In genomic region chr10:89344132-89344490, GRCm38 (mm10) we compare ENCODE assay signal across 8 mouse cellular contexts. TPM values are rescaled to one million over a fixed set of nuclear protein-coding genes. Genes with fewer than 3 reads are reported as not detected.
A peak's percentile ranks its signal among the peaks of the same experiment; 100 is the strongest.
DNase-seq lines count a peak whose midpoint lies in the region; ATAC-seq and TF ChIP-seq lines count a peak whose summit lies in the region.

No protein-coding gene starts in this region.

- H3K9me3 ChIP-seq in kidney, embryonic 16.5 days (ENCODE audit: low read length): no peaks in the 10 kb centered on the region
- H3K9me3 ChIP-seq in embryonic facial prominence, embryonic 15.5 days (replicated peaks): no peaks in the 10 kb centered on the region
- no peaks in the 10 kb centered on the region for H3K9me3 ChIP-seq in hindbrain, postnatal 0 days (ENCODE audit: low read length)
- no peaks in the 10 kb centered on the region for H3K9me3 ChIP-seq in midbrain, embryonic 16.5 days (replicated peaks; ENCODE audit: control insufficient read depth, low read length, poor library complexity, severe bottlenecking)

- H3K36me3 ChIP-seq in kidney, embryonic 16.5 days (ENCODE audit: insufficient read depth, low read length): no peaks in the 10 kb centered on the region
- H3K36me3 ChIP-seq in embryonic facial prominence, embryonic 15.5 days: no peaks in the 10 kb centered on the region
- no peaks in the 10 kb centered on the region for H3K36me3 ChIP-seq in hindbrain, postnatal 0 days (ENCODE audit: insufficient read depth, low read length)
- H3K36me3 ChIP-seq in midbrain, embryonic 16.5 days (ENCODE audit: control insufficient read depth, insufficient read depth, low read length): no peaks in the 10 kb centered on the region

- H3K4me2 ChIP-seq in kidney, embryonic 16.5 days (replicated peaks; ENCODE audit: low read depth, low read length): peak overlapping the region; percentile 73
- H3K4me2 ChIP-seq in embryonic facial prominence, embryonic 15.5 days (replicated peaks): peak overlapping the region; percentile 97
- peak overlapping the region; percentile 92 for H3K4me2 ChIP-seq in hindbrain, postnatal 0 days (ENCODE audit: low read depth, low read length)
- H3K4me2 ChIP-seq in midbrain, embryonic 16.5 days (ENCODE audit: low read length): peak overlapping the region; percentile 91

- peak overlapping the region; percentile 60 for H3K4me3 ChIP-seq in kidney, embryonic 16.5 days (ENCODE audit: low read length)
- peak overlapping the region; percentile 52 for H3K4me3 ChIP-seq in embryonic facial prominence, embryonic 15.5 days (replicated peaks)
- peak overlapping the region; percentile 60 for H3K4me3 ChIP-seq in hindbrain, postnatal 0 days (ENCODE audit: low read length)
- H3K4me3 ChIP-seq in midbrain, embryonic 16.5 days (ENCODE audit: low read depth, low read length): peak overlapping the region; percentile 53

- TF ChIP-seq CTCF in hindbrain, postnatal 0 days (IDR thresholded peaks at IDR 0.05; ENCODE audit: low read depth): no peak

- H3K4me1 ChIP-seq in kidney, embryonic 16.5 days (ENCODE audit: insufficient read depth, low read length): peaks cover 10% of the 10 kb centered on the region
- H3K4me1 ChIP-seq in embryonic facial prominence, embryonic 15.5 days: peaks cover 11% of the 10 kb centered on the region
- H3K4me1 ChIP-seq in hindbrain, postnatal 0 days (ENCODE audit: insufficient read depth, low read length): no peaks in the 10 kb centered on the region
- H3K4me1 ChIP-seq in midbrain, embryonic 16.5 days (ENCODE audit: control insufficient read depth, insufficient read depth, low read length): peaks cover 2% of the 10 kb centered on the region; the same call in 1 of the 2 replicates

- WGBS in kidney, embryonic 16.5 days: 19% methylated on average over 4 of the region's 4 CpGs
- WGBS in embryonic facial prominence, embryonic 15.5 days: 10% methylated on average over 4 of the region's 4 CpGs
- 20% methylated on average over 4 of the region's 4 CpGs for WGBS in hindbrain, postnatal 0 days
- 17% methylated on average over 4 of the region's 4 CpGs for WGBS in midbrain, embryonic 16.5 days

- H3K27me3 ChIP-seq in kidney, embryonic 16.5 days (ENCODE audit: insufficient read depth, low read length): peaks cover 34% of the 10 kb centered on the region
- peaks cover 35% of the 10 kb centered on the region for H3K27me3 ChIP-seq in embryonic facial prominence, embryonic 15.5 days
- peaks cover 2% of the 10 kb centered on the region; the same call in 1 of the 2 replicates for H3K27me3 ChIP-seq in hindbrain, postnatal 0 days (ENCODE audit: insufficient read depth, low read length)
- peaks cover 14% of the 10 kb centered on the region for H3K27me3 ChIP-seq in midbrain, embryonic 16.5 days (ENCODE audit: control insufficient read depth, insufficient read depth, low read depth, low read length)

- peak overlapping the region; percentile 40 for H3K9ac ChIP-seq in kidney, embryonic 16.5 days (replicated peaks; ENCODE audit: low read length)
- peak overlapping the region; percentile 18; the same call in 1 of the 2 replicates for H3K9ac ChIP-seq in embryonic facial prominence, embryonic 15.5 days
- peak overlapping the region; percentile 51; the same call in 1 of the 2 replicates for H3K9ac ChIP-seq in hindbrain, postnatal 0 days (replicated peaks; ENCODE audit: low read length)
- peak overlapping the region; percentile 67 for H3K9ac ChIP-seq in midbrain, embryonic 16.5 days (ENCODE audit: low read depth, low read length)

- H3K27ac ChIP-seq in kidney, embryonic 16.5 days (ENCODE audit: low read length): no peak overlapping the region
- no peak overlapping the region for H3K27ac ChIP-seq in embryonic facial prominence, embryonic 15.5 days (replicated peaks)
- no peak overlapping the region for H3K27ac ChIP-seq in hindbrain, postnatal 0 days
- H3K27ac ChIP-seq in midbrain, embryonic 16.5 days (ENCODE audit: low read length): no peak overlapping the region

- DNase-seq in kidney, postnatal 10 days: no peak
- DNase-seq in hindbrain, postnatal 0 days (ENCODE audit: low spot score): no peak
- DNase-seq in left cerebral cortex, adult 18-20 months (ENCODE audit: low spot score in 2 of 2): no peak
- no peak for DNase-seq in thymus, postnatal 10 days (ENCODE audit: low spot score in 2 of 2)
- no peak for DNase-seq in c-Kit-positive CD71-positive TER-119-positive erythroid progenitor cells, embryonic 14.5 days (ENCODE audit: low spot score)

- 0 out of 2 replicates have a peak, but pooled peaks have one; percentile 3 for ATAC-seq in kidney, embryonic 16.5 days (ENCODE audit: low FRiP score, low TSS enrichment)
- no peak for ATAC-seq in embryonic facial prominence, embryonic 15.5 days (ENCODE audit: insufficient number of reproducible peaks, low FRiP score, low TSS enrichment, low read depth)
- ATAC-seq in hindbrain, postnatal 0 days: no peak
- no peak for ATAC-seq in midbrain, embryonic 16.5 days

RNA-seq across cellular contexts. Expression of gene Ano4, which starts 0.5 kb away (rescaled TPM):
- polyA plus RNA-seq in kidney, embryonic 16.5 days (2015; fragmentation: Nextera tagmentation; extraction: Ambion mirVana): 5.0 and 5.5 TPM in 2 replicates
- polyA plus RNA-seq in embryonic facial prominence, embryonic 15.5 days (2015; fragmentation: Nextera tagmentation; extraction: Ambion mirVana): 0.63 and 0.65 TPM in 2 replicates
- 11.4 and 12.5 TPM in 2 replicates for total RNA-seq in hindbrain, postnatal 0 days (2014; rRNA removed)
- polyA plus RNA-seq in hindbrain, postnatal 0 days (2015; fragmentation: Nextera tagmentation; extraction: Ambion mirVana): 7.0 and 7.9 TPM in 2 replicates
- 7.7 and 7.9 TPM in 2 replicates for polyA plus RNA-seq in midbrain, embryonic 16.5 days (2015; fragmentation: Nextera tagmentation; extraction: Ambion mirVana)
- 10 to 100 TPM; 18.3 to 19.1 TPM for total RNA-seq in left cerebral cortex, adult 18-20 months (2021)
